Mouse (Mus musculus): ENCODE measurements around the gene Plin2. TPM values are rescaled to one million over a fixed set of nuclear protein-coding genes. Genes with fewer than 3 reads are reported as not detected.

The Plin2 gene
- 104 TPM for polyA plus RNA-seq (2021)

GRCm38 (mm10) chr4:86669780-86670201, at the start of gene Plin2:
TSS of gene Plin2 (minus strand) at chr4:86670060.
- POLR2A ChIA-PET, result no interaction called here
- H3K27me3 ChIP-seq, result no peaks in the 10 kb centered on the region
- DNase-seq (ENCODE audit: low read depth, low spot score), result peak; percentile 30
- in situ Hi-C loops (cut with MboI; ENCODE audit: low pct_unique_long_range_greater_than_20kb), result no loop called here
- peak; percentile 66 for ATAC-seq
- TF ChIP-seq CTCF (IDR thresholded peaks at IDR 0.05), result no peak
- CTCF ChIA-PET, result interaction anchor here (1.0 kb wide), 1 partner anchor 12 kb away, joined by 3 read pairs; no protein-coding TSS in a partner anchor

- no peaks in the 10 kb centered on the region for H3K27me3 ChIP-seq
- CTCF ChIA-PET, result no interaction called here
- no peak for ATAC-seq
Measured at GRCm38 (mm10) chr4:86718878-86719577, 49.2 kb upstream of the Plin2 start.

GRCm38 (mm10) chr4:86717176-86717575, 47.3 kb upstream of the Plin2 start:
- in situ Hi-C loops (cut with MboI; ENCODE audit: low pct_unique_long_range_greater_than_20kb), result no loop called here
- DNase-seq (ENCODE audit: low read depth, low spot score) (peak; percentile 62), ATAC-seq (peak; percentile 49)
- ChIA-PET CTCF (no interaction called here), POLR2A (no interaction called here)
- no peak for TF ChIP-seq CTCF (IDR thresholded peaks at IDR 0.05)
- no peaks in the 10 kb centered on the region for H3K27me3 ChIP-seq

More at GRCm38 (mm10) chr4:86718878-86719577, 49.2 kb upstream of the Plin2 start:
- no peak for TF ChIP-seq CTCF (IDR thresholded peaks at IDR 0.05)
- in situ Hi-C loops (cut with MboI; ENCODE audit: low pct_unique_long_range_greater_than_20kb), result no loop called here
- DNase-seq (ENCODE audit: low read depth, low spot score), result no peak
- POLR2A ChIA-PET, result interaction anchor here (0.6 kb wide), 1 partner anchor 29 kb away, joined by 3 read pairs; no protein-coding TSS in a partner anchor

- in situ Hi-C loops (cut with MboI; ENCODE audit: low pct_unique_long_range_greater_than_20kb), result no loop called here
- DNase-seq (ENCODE audit: low read depth, low spot score), result no peak
- no peaks in the 10 kb centered on the region for H3K27me3 ChIP-seq
- TF ChIP-seq CTCF (IDR thresholded peaks at IDR 0.05), result no peak
- ChIA-PET POLR2A (no interaction called here), CTCF (no interaction called here)
- ATAC-seq, result no peak
Measured at GRCm38 (mm10) chr4:86715341-86715740, 45.5 kb upstream of the Plin2 start.

- in situ Hi-C loops (cut with MboI; ENCODE audit: low pct_unique_long_range_greater_than_20kb), result no loop called here
- no peak for TF ChIP-seq CTCF (IDR thresholded peaks at IDR 0.05)
- POLR2A ChIA-PET, result no interaction called here
- DNase-seq (ENCODE audit: low read depth, low spot score) (no peak), ATAC-seq (no peak)
- H3K27me3 ChIP-seq, result no peaks in the 10 kb centered on the region
- CTCF ChIA-PET, result interaction anchor here (1.0 kb wide), 1 partner anchor 39 kb away, joined by 3 read pairs; no protein-coding TSS in a partner anchor
Measured at GRCm38 (mm10) chr4:86713518-86713917, 43.7 kb upstream of the Plin2 start.

GRCm38 (mm10) chr4:86712751-86713195, 42.9 kb upstream of the Plin2 start:
- in situ Hi-C loops (cut with MboI; ENCODE audit: low pct_unique_long_range_greater_than_20kb), result no loop called here
- POLR2A ChIA-PET, result interaction anchor here (0.6 kb wide), 1 partner anchor 144 kb away, joined by 3 read pairs; no protein-coding TSS in a partner anchor
- ATAC-seq, result peak; percentile 66
- TF ChIP-seq CTCF (IDR thresholded peaks at IDR 0.05), result no peak
- H3K27me3 ChIP-seq, result no peaks in the 10 kb centered on the region
- CTCF ChIA-PET, result interaction anchor here (1.0 kb wide), 1 partner anchor 40 kb away, joined by 3 read pairs; no protein-coding TSS in a partner anchor
- no peak for DNase-seq (ENCODE audit: low read depth, low spot score)

- ChIA-PET CTCF (no interaction called here), POLR2A (interaction anchor here (1.2 kb wide), 1 partner anchor 57 kb away, joined by 4 read pairs; no protein-coding TSS in a partner anchor)
- ATAC-seq (no peak), DNase-seq (ENCODE audit: low read depth, low spot score) (no peak)
- in situ Hi-C loops (cut with MboI; ENCODE audit: low pct_unique_long_range_greater_than_20kb), result no loop called here
- no peak for TF ChIP-seq CTCF (IDR thresholded peaks at IDR 0.05)
- no peaks in the 10 kb centered on the region for H3K27me3 ChIP-seq
Measured at GRCm38 (mm10) chr4:86710666-86711215, 40.9 kb upstream of the Plin2 start.

GRCm38 (mm10) chr4:86710034-86710650, 40.3 kb upstream of the Plin2 start:
- DNase-seq (ENCODE audit: low read depth, low spot score), result no peak
- in situ Hi-C loops (cut with MboI; ENCODE audit: low pct_unique_long_range_greater_than_20kb), result no loop called here
- POLR2A ChIA-PET, result interaction anchor here (1.2 kb wide), 1 partner anchor 57 kb away, joined by 4 read pairs; no protein-coding TSS in a partner anchor
- no peak for TF ChIP-seq CTCF (IDR thresholded peaks at IDR 0.05)
- no peak for ATAC-seq
- CTCF ChIA-PET, result no interaction called here
- no peaks in the 10 kb centered on the region for H3K27me3 ChIP-seq

- in situ Hi-C loops (cut with MboI; ENCODE audit: low pct_unique_long_range_greater_than_20kb), result no loop called here
- POLR2A ChIA-PET, result no interaction called here
- no peak for TF ChIP-seq CTCF (IDR thresholded peaks at IDR 0.05)
- H3K27me3 ChIP-seq, result no peaks in the 10 kb centered on the region
- CTCF ChIA-PET, result no interaction called here
- no peak for ATAC-seq
- DNase-seq (ENCODE audit: low read depth, low spot score), result no peak
Measured at GRCm38 (mm10) chr4:86708801-86709200, 38.9 kb upstream of the Plin2 start.

- no peak for ATAC-seq
- ChIA-PET CTCF (no interaction called here), POLR2A (no interaction called here)
- H3K27me3 ChIP-seq, result no peaks in the 10 kb centered on the region
- no peak for DNase-seq (ENCODE audit: low read depth, low spot score)
- in situ Hi-C loops (cut with MboI; ENCODE audit: low pct_unique_long_range_greater_than_20kb), result loop anchor here (5.0 to 10.0 kb wide), 3 partner anchors 47 to 865 kb away; partner anchors contain the start of gene Rraga
- no peak for TF ChIP-seq CTCF (IDR thresholded peaks at IDR 0.05)
Measured at GRCm38 (mm10) chr4:86699161-86699865, 29.5 kb upstream of the Plin2 start.

Data from Patski (cell line).